Mouse (Mus musculus) kidney, embryonic 14.5 days (tissue): Measurements from ENCODE around the gene Gpr107. TPM values are rescaled to one million over a fixed set of nuclear protein-coding genes. Genes with fewer than 3 reads are reported as not detected.
A peak's percentile ranks its signal among the peaks of the same experiment; 100 is the strongest.

Experiments
- ATAC-seq: fragments of 200-750 bp; cut with Nextera tagmentation; 2 replicates; pipeline ENCODE4 v1.8.0; 2017; ENCODE audit warnings: moderate number of reproducible peaks, mild to moderate bottlenecking, moderate TSS enrichment, moderate library complexity; ENCODE audit not compliant: low FRiP score, low TSS enrichment
- H3K27ac ChIP-seq: fragments of 300-500 bp; sonication (generic); 2 replicates; pipeline ENCODE4 v1.5.1; 2014; ENCODE audit warnings: low read depth, mild to moderate bottlenecking, low read length, moderate library complexity, mixed read lengths
- H3K27me3 ChIP-seq: fragments of 300-500 bp; sonication (generic); 2 replicates; pipeline ENCODE4 v1.6.1; 2014; ENCODE audit warnings: mild to moderate bottlenecking, low read length; ENCODE audit not compliant: control insufficient read depth, insufficient read depth
- H3K36me3 ChIP-seq: fragments of 300-500 bp; sonication (generic); 2 replicates; pipeline ENCODE4 v1.6.1; 2014; ENCODE audit warnings: low read length, mixed read lengths; ENCODE audit not compliant: control insufficient read depth, insufficient read depth
- H3K4me1 ChIP-seq: fragments of 300-500 bp; sonication (generic); 2 replicates; pipeline ENCODE4 v1.6.1; 2014; ENCODE audit warnings: low read length, mixed read lengths; ENCODE audit not compliant: control insufficient read depth, insufficient read depth
- H3K4me2 ChIP-seq: fragments of 300-500 bp; sonication (generic); replicated peaks from 2 replicates; pipeline ENCODE4 v1.6.1; 2014; ENCODE audit warnings: low read depth, mild to moderate bottlenecking, low read length
- H3K4me3 ChIP-seq: fragments of 300-500 bp; sonication (generic); 2 replicates; pipeline ENCODE4 v1.5.1; 2014; ENCODE audit warnings: mild to moderate bottlenecking, low read length
- H3K9ac ChIP-seq: fragments of 300-500 bp; sonication (generic); 2 replicates; pipeline ENCODE4 v1.6.1; 2014; ENCODE audit warnings: low read depth, mild to moderate bottlenecking, low read length, moderate library complexity
- H3K9me3 ChIP-seq: fragments of 300-500 bp; sonication (generic); 2 replicates; pipeline ENCODE4 v1.6.1; 2016; ENCODE audit warnings: low read length; ENCODE audit not compliant: control insufficient read depth
- WGBS: fragments of 180-500 bp; shearing (Covaris S2); extraction: QIAGEN DNeasy Blood & Tissue Kit; methylation state at CpG from one replicate; pipeline ENCODE4 v1.1.7; 2014; 5-methylcytosine and 5-hydroxymethylcytosine counted together
- polyA plus RNA-seq: library from polyadenylated mRNA; unstranded; fragments of >200 nt; fragmentation: Nextera tagmentation; extraction: Ambion mirVana; gene quantifications from 2 replicates; pipeline ENCODE4 v1.2.1, GENCODE M21; 2014

Gene Gpr107
- polyA plus RNA-seq, 1 experiment from 2014 or later: 27.5 TPM

DNA sequence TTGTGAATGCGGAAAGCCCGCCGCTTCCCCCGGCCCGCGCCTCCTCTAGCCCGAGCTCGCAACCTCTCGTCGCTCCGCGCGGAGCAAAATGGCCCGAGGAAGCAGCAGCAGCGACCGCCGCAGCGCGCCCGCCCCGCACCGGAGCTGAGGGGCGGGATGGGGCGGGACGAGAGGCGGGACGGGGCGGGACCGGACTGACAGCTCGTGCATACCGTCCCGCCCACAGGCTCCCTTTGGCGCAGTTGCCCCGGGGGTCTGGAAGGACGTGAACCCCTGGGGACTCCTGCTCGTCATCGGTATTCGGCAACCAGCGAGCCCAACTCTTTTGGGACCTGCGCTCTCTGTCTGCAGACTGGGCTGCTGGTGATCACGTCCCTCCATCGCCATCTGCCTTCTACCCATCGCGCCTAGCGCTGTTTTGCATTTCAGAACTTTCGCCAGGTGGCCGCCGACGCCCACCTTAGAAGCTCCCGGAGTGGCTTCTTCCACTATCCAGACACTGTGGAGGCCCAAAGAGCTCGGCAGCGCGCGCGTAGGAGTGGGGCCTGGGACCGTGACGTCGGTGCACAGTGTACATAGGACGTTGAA, 10.2 kb upstream of the Gpr107 start, which contains the start of gene Fnbp1:
Fnbp1 (minus strand) TSS at position 142 of the 588 bp plus-strand sequence.
- peak; percentile 93 for ATAC-seq
- 0 out of 2 replicates have a peak, but pooled peaks cover 4% of the 10 kb centered on the region for H3K4me1 ChIP-seq
- peaks cover 3% of the 10 kb centered on the region; the same call in 1 of the 2 replicates for H3K36me3 ChIP-seq
- peak within 1 kb of the TSS; percentile 84 for H3K9ac ChIP-seq
- H3K4me3 ChIP-seq: peak within 1 kb of the TSS; percentile 88
- H3K9me3 ChIP-seq: no peaks in the 10 kb centered on the region
- under 1% methylated on average over 59 of the region's 59 CpGs for WGBS
- H3K4me2 ChIP-seq: peak within 1 kb of the TSS; percentile 90
- peak within 1 kb of the TSS; percentile 75 for H3K27ac ChIP-seq
- no peaks in the 10 kb centered on the region for H3K27me3 ChIP-seq

DNA sequence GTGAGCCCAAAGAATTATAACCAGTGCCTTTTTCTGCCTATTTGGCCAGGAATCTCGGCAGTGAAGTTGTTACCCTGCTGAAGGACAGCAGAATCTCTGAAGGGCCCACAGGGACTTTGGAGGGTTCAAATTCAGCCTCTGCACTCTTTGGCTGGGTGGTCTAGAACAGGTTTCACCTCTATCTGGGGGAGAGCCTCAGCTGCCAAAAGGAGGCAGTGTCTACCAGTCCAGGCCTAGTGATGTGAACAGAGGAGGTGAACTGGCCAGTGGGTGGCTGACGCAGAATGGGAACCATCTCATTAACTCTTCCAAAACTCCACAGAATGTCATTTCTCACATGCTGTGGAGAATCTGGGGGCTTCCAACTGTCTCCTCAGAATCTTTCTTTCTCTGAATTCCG, 9.6 kb upstream of the Gpr107 start:
- H3K9ac ChIP-seq: peak overlapping the region; percentile 84
- ATAC-seq: no peak
- H3K4me2 ChIP-seq: peak overlapping the region; percentile 90
- no peaks in the 10 kb centered on the region for H3K4me1 ChIP-seq
- H3K27me3 ChIP-seq: no peaks in the 10 kb centered on the region
- H3K36me3 ChIP-seq: peaks cover 3% of the 10 kb centered on the region; the same call in 1 of the 2 replicates
- H3K4me3 ChIP-seq: peak overlapping the region; percentile 88
- WGBS: 24% methylated on average over 3 of the region's 3 CpGs
- H3K27ac ChIP-seq: no peak overlapping the region
- H3K9me3 ChIP-seq: no peaks in the 10 kb centered on the region

DNA sequence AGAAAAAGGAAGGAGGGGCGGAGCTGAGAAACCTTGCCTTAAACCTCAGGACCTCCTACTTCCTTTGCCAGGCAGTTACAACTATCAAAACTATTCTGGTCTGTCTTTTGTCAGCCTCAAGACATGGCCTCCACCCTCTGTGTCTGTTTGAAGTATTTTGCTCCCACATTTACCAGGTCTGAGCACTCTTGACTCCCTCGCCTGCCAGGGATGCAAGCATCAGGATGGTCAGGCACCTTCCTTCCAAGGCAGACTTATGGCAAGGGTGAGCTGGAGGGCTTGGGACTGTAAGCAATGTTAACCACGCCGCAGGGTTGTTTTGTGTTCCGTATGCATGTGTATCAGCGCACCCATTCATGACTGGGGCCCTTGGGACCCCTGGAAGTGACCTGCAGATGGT, 8.8 kb upstream of the Gpr107 start:
- 78% methylated on average over 6 of the region's 6 CpGs for WGBS
- no peaks in the 10 kb centered on the region for H3K4me1 ChIP-seq
- no peak for ATAC-seq
- H3K36me3 ChIP-seq: peaks cover 3% of the 10 kb centered on the region; the same call in 1 of the 2 replicates
- H3K27me3 ChIP-seq: no peaks in the 10 kb centered on the region
- H3K27ac ChIP-seq: no peak overlapping the region
- H3K9ac ChIP-seq: no peak overlapping the region
- no peak overlapping the region for H3K4me2 ChIP-seq
- H3K4me3 ChIP-seq: no peak overlapping the region
- no peaks in the 10 kb centered on the region for H3K9me3 ChIP-seq

DNA sequence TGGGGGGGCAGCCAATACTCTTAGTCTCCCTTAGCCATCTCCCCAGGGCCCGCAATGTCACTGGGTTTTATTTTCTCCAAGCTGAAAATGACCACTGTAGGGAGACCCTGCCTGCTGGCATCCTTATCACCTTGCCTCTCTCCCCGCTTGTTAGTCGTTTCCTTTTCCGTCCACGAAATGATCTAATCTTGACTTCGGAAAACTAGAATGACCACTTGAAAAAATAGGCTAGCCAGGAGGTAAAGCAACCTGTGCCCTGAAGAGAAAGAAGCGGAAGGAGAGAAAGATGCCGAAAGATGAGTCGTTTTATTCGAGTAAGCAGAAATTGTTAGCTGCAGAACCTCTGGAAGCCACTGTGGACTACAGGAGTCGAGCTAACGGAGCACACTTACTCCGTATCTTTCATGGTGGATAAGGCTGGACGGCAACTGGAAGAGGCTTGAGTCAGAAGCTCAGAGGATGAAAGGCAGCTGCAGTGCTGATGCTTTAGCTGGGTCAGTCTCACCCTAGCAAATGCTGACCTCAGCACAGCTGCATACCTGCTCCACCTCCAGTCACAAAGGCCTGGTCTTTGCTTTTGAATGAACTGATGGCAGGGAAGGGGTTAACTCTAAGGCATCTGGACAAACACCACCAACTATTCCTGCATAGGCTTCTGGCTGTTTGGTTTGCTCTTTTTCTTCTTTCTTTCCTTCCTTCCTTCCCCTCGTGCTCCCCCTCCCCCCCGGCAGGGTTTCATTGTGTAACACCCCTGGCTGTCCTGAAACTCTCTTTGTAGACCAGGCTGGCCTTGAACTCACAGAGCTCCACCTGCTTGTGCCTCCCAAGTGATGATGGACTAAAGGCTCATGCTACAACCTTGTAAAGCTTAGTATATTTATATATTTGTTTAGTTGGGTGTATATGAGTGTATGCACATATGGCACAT, 8.1 kb upstream of the Gpr107 start:
- Histone ChIP-seq H3K9me3 (no peaks in the 10 kb centered on the region), H3K4me1 (no peaks in the 10 kb centered on the region), H3K4me3 (no peak overlapping the region), H3K36me3 (peaks cover 3% of the 10 kb centered on the region; the same call in 1 of the 2 replicates), H3K9ac (no peak overlapping the region), H3K4me2 (no peak overlapping the region), H3K27me3 (no peaks in the 10 kb centered on the region), H3K27ac (no peak overlapping the region)
- ATAC-seq: no peak
- 76% methylated on average over 16 of the region's 16 CpGs for WGBS

DNA sequence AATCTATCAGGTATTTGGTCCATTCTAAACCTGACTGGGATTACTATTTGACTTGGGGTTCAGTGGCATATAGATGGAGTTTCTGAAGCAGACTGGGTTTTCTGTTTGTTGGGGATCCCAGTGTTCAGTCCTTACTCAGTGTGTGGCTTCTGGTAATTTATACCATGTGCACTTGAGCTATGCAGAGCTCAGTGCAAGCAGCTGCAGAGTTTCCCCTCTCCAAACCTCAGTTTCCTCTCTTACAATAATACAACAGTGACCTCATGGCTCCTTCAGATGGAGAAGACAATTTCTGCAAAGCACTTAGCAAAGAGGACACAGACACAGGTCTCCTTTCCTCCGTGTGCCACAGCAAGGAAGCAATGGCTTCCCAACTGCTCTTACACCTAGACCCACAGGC, 7.2 kb upstream of the Gpr107 start:
- no peaks in the 10 kb centered on the region for H3K4me1 ChIP-seq
- 81% methylated on average over 1 of the region's 1 CpGs for WGBS
- no peak for ATAC-seq
- H3K4me3 ChIP-seq: no peak overlapping the region
- H3K9me3 ChIP-seq: no peaks in the 10 kb centered on the region
- H3K27me3 ChIP-seq: no peaks in the 10 kb centered on the region
- peaks cover 3% of the 10 kb centered on the region; the same call in 1 of the 2 replicates for H3K36me3 ChIP-seq
- H3K27ac ChIP-seq: no peak overlapping the region
- no peak overlapping the region for H3K9ac ChIP-seq
- H3K4me2 ChIP-seq: no peak overlapping the region

DNA sequence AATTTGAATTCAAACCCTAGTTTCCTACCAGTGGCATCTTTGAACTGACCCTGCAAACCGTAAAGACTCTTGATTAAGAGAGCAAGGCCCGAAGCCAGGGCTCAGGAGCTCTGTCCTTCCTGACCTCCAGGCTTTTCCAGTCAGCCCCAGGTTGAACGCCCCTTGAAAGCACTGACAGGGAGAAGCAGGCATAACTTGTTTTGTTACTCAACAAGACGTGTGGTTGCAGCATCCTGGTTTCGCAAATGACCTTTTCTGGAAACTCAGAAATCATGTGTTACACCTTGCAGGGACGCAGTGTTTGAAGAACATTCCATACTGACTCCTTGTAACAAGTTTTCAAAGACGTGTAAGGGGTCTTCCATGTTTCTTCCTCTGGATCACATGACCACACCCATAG, 5.1 kb upstream of the Gpr107 start:
- Histone ChIP-seq H3K9ac (no peak overlapping the region), H3K36me3 (peaks cover 3% of the 10 kb centered on the region; the same call in 1 of the 2 replicates), H3K4me1 (peaks cover 3% of the 10 kb centered on the region; the same call in 1 of the 2 replicates), H3K4me3 (no peak overlapping the region), H3K4me2 (no peak overlapping the region), H3K27me3 (no peaks in the 10 kb centered on the region), H3K27ac (no peak overlapping the region), H3K9me3 (no peaks in the 10 kb centered on the region)
- no peak for ATAC-seq
- WGBS: 88% methylated on average over 7 of the region's 7 CpGs

DNA sequence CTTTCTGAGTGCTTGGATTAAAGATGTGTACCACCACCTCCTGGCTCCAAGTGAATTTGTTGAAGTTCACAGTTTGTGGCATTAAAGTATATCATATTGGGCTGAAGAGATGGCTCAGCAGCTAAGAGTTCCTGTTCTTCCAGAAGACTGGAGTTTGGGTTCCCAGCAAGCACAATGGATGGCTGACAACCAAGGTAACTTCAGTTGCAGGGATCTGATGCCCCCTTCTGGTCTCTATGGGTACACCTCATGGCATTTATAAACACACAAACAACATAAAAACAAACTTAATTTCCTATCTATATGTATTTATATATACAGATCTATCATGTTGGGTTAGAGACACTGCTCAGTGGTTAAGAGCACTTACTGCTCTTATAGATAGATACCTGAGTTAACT, 1.4 kb upstream of the Gpr107 start:
- ATAC-seq: no peak
- no peak overlapping the region for H3K27ac ChIP-seq
- H3K4me3 ChIP-seq: no peak overlapping the region
- no peaks in the 10 kb centered on the region for H3K27me3 ChIP-seq
- peaks cover 17% of the 10 kb centered on the region for H3K4me1 ChIP-seq
- no peak overlapping the region for H3K4me2 ChIP-seq
- H3K36me3 ChIP-seq: peaks cover 3% of the 10 kb centered on the region; the same call in 1 of the 2 replicates
- H3K9ac ChIP-seq: no peak overlapping the region
- no peaks in the 10 kb centered on the region for H3K9me3 ChIP-seq

DNA sequence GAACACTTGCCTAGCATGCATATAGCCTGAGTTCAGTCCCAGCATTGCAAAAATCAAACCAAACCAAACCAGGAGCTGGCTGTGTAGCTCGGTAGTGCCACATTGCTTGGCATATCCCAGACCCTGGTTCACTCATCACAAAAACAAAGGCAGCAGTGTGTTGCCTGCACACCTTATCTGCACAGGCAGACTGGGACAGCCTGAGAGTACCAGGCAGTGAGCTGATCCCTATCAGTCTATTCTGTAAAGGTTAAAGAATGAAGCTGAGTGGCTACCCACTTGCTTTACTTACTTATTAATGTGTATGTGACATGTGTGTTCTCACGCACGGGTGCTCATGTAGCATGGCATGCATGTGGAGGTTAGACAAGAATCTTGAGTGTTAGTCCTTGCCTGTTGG, 4.7 kb downstream of the Gpr107 start:
- 83% methylated on average over 3 of the region's 3 CpGs for WGBS
- no peak overlapping the region for H3K27ac ChIP-seq
- ATAC-seq: no peak

More for the DNA sequence above, 4.7 kb downstream of the Gpr107 start:
- no peaks in the 10 kb centered on the region for H3K9me3 ChIP-seq
- H3K4me2 ChIP-seq: no peak overlapping the region
- no peaks in the 10 kb centered on the region for H3K27me3 ChIP-seq
- H3K9ac ChIP-seq: no peak overlapping the region
- no peak overlapping the region for H3K4me3 ChIP-seq
- H3K36me3 ChIP-seq: 0 out of 2 replicates have a peak, but pooled peaks cover 5% of the 10 kb centered on the region
- peaks cover 14% of the 10 kb centered on the region for H3K4me1 ChIP-seq
